11 mouse cellular contexts compared by ENCODE assay signal in genomic region chr13:20041169-20041830, GRCm38 (mm10). TPM values are rescaled to one million over a fixed set of nuclear protein-coding genes. Genes with fewer than 3 reads are reported as not detected.
DNase-seq lines count a peak whose midpoint lies in the region; ATAC-seq lines count a peak whose summit lies in the region.
"Had no signal": no experiment of that assay in that cellular context is flagged by ENCODE, and none has a peak within 500 bp of the region (broad histone marks: within the 10 kb centered on the region; RNA-seq: fewer than 3 reads in every experiment).

No protein-coding gene starts in this region.

- no peak overlapping the region for H3K9ac ChIP-seq in limb, embryonic 13.5 days
- no peak overlapping the region for H3K9ac ChIP-seq in embryonic facial prominence, embryonic 14.5 days (ENCODE audit: low read depth, low read length)
- H3K9ac ChIP-seq in intestine, embryonic 16.5 days (ENCODE audit: low read depth, low read length): no peak overlapping the region

- no peaks in the 10 kb centered on the region for H3K27me3 ChIP-seq in limb, embryonic 13.5 days
- no peaks in the 10 kb centered on the region for H3K27me3 ChIP-seq in limb, embryonic 10.5 days (ENCODE audit: low read depth, poor library complexity, severe bottlenecking)
- no peaks in the 10 kb centered on the region for H3K27me3 ChIP-seq in embryonic facial prominence, embryonic 14.5 days (replicated peaks; ENCODE audit: control insufficient read depth, insufficient read depth, low read length)
- no peaks in the 10 kb centered on the region for H3K27me3 ChIP-seq in intestine, embryonic 16.5 days (replicated peaks; ENCODE audit: control insufficient read depth, insufficient read depth, low read length)

- H3K36me3 ChIP-seq in limb, embryonic 13.5 days: no peaks in the 10 kb centered on the region
- no peaks in the 10 kb centered on the region for H3K36me3 ChIP-seq in limb, embryonic 10.5 days
- H3K36me3 ChIP-seq in embryonic facial prominence, embryonic 14.5 days (ENCODE audit: control insufficient read depth, insufficient read depth, low read length): no peaks in the 10 kb centered on the region
- no peaks in the 10 kb centered on the region for H3K36me3 ChIP-seq in intestine, embryonic 16.5 days (ENCODE audit: control insufficient read depth, insufficient read depth, low read length)

- H3K4me3 ChIP-seq in limb, embryonic 13.5 days: no peak overlapping the region
- H3K4me3 ChIP-seq in limb, embryonic 10.5 days: no peak overlapping the region
- no peak overlapping the region for H3K4me3 ChIP-seq in embryonic facial prominence, embryonic 14.5 days (ENCODE audit: low read depth, low read length)
- H3K4me3 ChIP-seq in intestine, embryonic 16.5 days (ENCODE audit: low read length): no peak overlapping the region

- peaks cover 12% of the 10 kb centered on the region; the same call in 1 of the 2 replicates for H3K4me1 ChIP-seq in limb, embryonic 13.5 days
- H3K4me1 ChIP-seq in limb, embryonic 10.5 days: no peaks in the 10 kb centered on the region
- H3K4me1 ChIP-seq in embryonic facial prominence, embryonic 14.5 days (ENCODE audit: control insufficient read depth, insufficient read depth, low read length): no peaks in the 10 kb centered on the region
- 0 out of 2 replicates have a peak, but pooled peaks cover 2% of the 10 kb centered on the region for H3K4me1 ChIP-seq in intestine, embryonic 16.5 days (ENCODE audit: control insufficient read depth, insufficient read depth, low read length)

- 0 out of 2 replicates have a peak, but pooled peaks have one; percentile 36 for ATAC-seq in limb, embryonic 13.5 days (ENCODE audit: low FRiP score, low read depth)
- ATAC-seq in embryonic facial prominence, embryonic 14.5 days (ENCODE audit: low read depth): peak; percentile 77
- peak; percentile 55 for ATAC-seq in intestine, embryonic 16.5 days

- no peaks in the 10 kb centered on the region for H3K9me3 ChIP-seq in limb, embryonic 13.5 days
- H3K9me3 ChIP-seq in limb, embryonic 10.5 days (replicated peaks): no peaks in the 10 kb centered on the region
- no peaks in the 10 kb centered on the region for H3K9me3 ChIP-seq in embryonic facial prominence, embryonic 14.5 days (ENCODE audit: control insufficient read depth, low read length)
- H3K9me3 ChIP-seq in intestine, embryonic 16.5 days (ENCODE audit: control insufficient read depth, low read length): no peaks in the 10 kb centered on the region

- DNase-seq in limb, embryonic 10.5 days (ENCODE audit: low spot score): no peak
- DNase-seq in embryonic facial prominence, embryonic 14.5 days (ENCODE audit: low spot score): peak; percentile 32
- peak; percentile 90 for DNase-seq in retina, postnatal 1 day
- no peak for DNase-seq in spleen, postnatal 10 days (ENCODE audit: low spot score in 2 of 2)
- no peak for DNase-seq in kidney, adult 8-10 months
- DNase-seq in kidney, postnatal 14 days: no peak
- DNase-seq: adrenal gland, adult 8-10 months; lung, adult 2 months; thymus, adult 2 months had no signal

- peak overlapping the region; percentile 44; the same call in 1 of the 2 replicates for H3K27ac ChIP-seq in limb, embryonic 13.5 days
- H3K27ac ChIP-seq in limb, embryonic 10.5 days: no peak overlapping the region
- H3K27ac ChIP-seq in embryonic facial prominence, embryonic 14.5 days (replicated peaks; ENCODE audit: low read depth, low read length): no peak overlapping the region
- H3K27ac ChIP-seq in intestine, embryonic 16.5 days (ENCODE audit: low read length): 0 out of 2 replicates have a peak overlapping the region, but pooled peaks have one; percentile 16

- 64% methylated on average over 2 of the region's 2 CpGs for WGBS in limb, embryonic 13.5 days
- WGBS in limb, embryonic 10.5 days: 48% methylated on average over 2 of the region's 2 CpGs
- 21% methylated on average over 2 of the region's 2 CpGs for WGBS in embryonic facial prominence, embryonic 14.5 days
- WGBS in intestine, embryonic 16.5 days: 44% methylated on average over 2 of the region's 2 CpGs

- no peak overlapping the region for H3K4me2 ChIP-seq in limb, embryonic 13.5 days (replicated peaks)
- no peak overlapping the region for H3K4me2 ChIP-seq in embryonic facial prominence, embryonic 14.5 days (ENCODE audit: low read depth, low read length)
- H3K4me2 ChIP-seq in intestine, embryonic 16.5 days (ENCODE audit: low read depth, low read length): no peak overlapping the region

RNA-seq across cellular contexts. Expression of gene Elmo1, which starts 49.1 kb away (rescaled TPM):
- polyA plus RNA-seq in limb, embryonic 13.5 days (2015; fragmentation: Nextera tagmentation; extraction: Ambion mirVana): 10.7 and 11.6 TPM in 2 replicates
- polyA plus RNA-seq in limb, embryonic 10.5 days (2016; fragmentation: Nextera tagmentation; extraction: Ambion mirVana): 7.1 and 9.1 TPM in 2 replicates
- 16.6 and 21.4 TPM in 2 replicates for polyA plus RNA-seq in embryonic facial prominence, embryonic 14.5 days (2014; fragmentation: Nextera tagmentation; extraction: Ambion mirVana)
- polyA plus RNA-seq in intestine, embryonic 16.5 days (2015; fragmentation: Nextera tagmentation; extraction: Ambion mirVana): 14.4 and 17.5 TPM in 2 replicates

Comparison
In these comparisons a context has a peak if more than half of its experiments do, and no peak if none do; other contexts are left out.
1. H3K27ac ChIP-seq: peak in limb, embryonic 13.5 days (single experiment) and intestine, embryonic 16.5 days (single experiment); none in limb, embryonic 10.5 days (single experiment) and embryonic facial prominence, embryonic 14.5 days (single experiment).
2. DNase-seq: peak in embryonic facial prominence, embryonic 14.5 days (single experiment) and retina, postnatal 1 day (single experiment); none in limb, embryonic 10.5 days (single experiment), spleen, postnatal 10 days (0 of 2), kidney, adult 8-10 months (0 of 2) and kidney, postnatal 14 days (single experiment).
3. Peak in every context shown above with its lines, with median percentiles within 50 percentile points of each other: ATAC-seq.